Mouse (Mus musculus): Measurements from ENCODE around the gene Rpp14. TPM values are rescaled to one million over a fixed set of nuclear protein-coding genes. Genes with fewer than 3 reads are reported as not detected.
"Not testable (repeated sequence)": the region's sequence is repeated elsewhere in the genome, so short reads cannot be mapped to it uniquely, and the experiment has no call there.

The Rpp14 gene
- polyA plus RNA-seq, 1 experiment from 2014 or later = 46.7 TPM

GRCm38 (mm10) chr14:8117371-8117770 lies 37.2 kb downstream of the Rpp14 start:
- peaks cover 3% of the 10 kb centered on the region; the same call in 1 of the 2 replicates for H3K36me3 ChIP-seq (ENCODE audit: control insufficient read depth, insufficient read depth, low read length)
- 76% methylated on average over 2 of the region's 2 CpGs for WGBS
- no peak overlapping the region for H3K4me2 ChIP-seq (ENCODE audit: low read length)
- H3K27me3 ChIP-seq (ENCODE audit: control insufficient read depth, insufficient read depth, low read depth, low read length) = no peaks in the 10 kb centered on the region
- no peak overlapping the region for H3K4me3 ChIP-seq (ENCODE audit: low read depth, low read length)
- H3K9ac ChIP-seq (ENCODE audit: low read depth, low read length) = no peak overlapping the region
- no peak for ATAC-seq
- no peak overlapping the region for H3K27ac ChIP-seq (ENCODE audit: low read length)
- no peaks in the 10 kb centered on the region for H3K9me3 ChIP-seq (replicated peaks; ENCODE audit: control insufficient read depth, low read length, poor library complexity, severe bottlenecking)
- no peaks in the 10 kb centered on the region for H3K4me1 ChIP-seq (ENCODE audit: control insufficient read depth, insufficient read depth, low read length)

GRCm38 (mm10) chr14:8119454-8119853 lies 39.3 kb downstream of the Rpp14 start:
- Histone ChIP-seq H3K36me3 (ENCODE audit: control insufficient read depth, insufficient read depth, low read length) (peaks cover 9% of the 10 kb centered on the region; the same call in 1 of the 2 replicates), H3K4me3 (ENCODE audit: low read depth, low read length) (no peak overlapping the region), H3K4me1 (ENCODE audit: control insufficient read depth, insufficient read depth, low read length) (no peaks in the 10 kb centered on the region), H3K9ac (ENCODE audit: low read depth, low read length) (no peak overlapping the region), H3K4me2 (ENCODE audit: low read length) (no peak overlapping the region), H3K9me3 (replicated peaks; ENCODE audit: control insufficient read depth, low read length, poor library complexity, severe bottlenecking) (no peaks in the 10 kb centered on the region), H3K27ac (ENCODE audit: low read length) (no peak overlapping the region), H3K27me3 (ENCODE audit: control insufficient read depth, insufficient read depth, low read depth, low read length) (no peaks in the 10 kb centered on the region)
- no peak for ATAC-seq
- 86% methylated on average over 5 of the region's 5 CpGs for WGBS

DNA sequence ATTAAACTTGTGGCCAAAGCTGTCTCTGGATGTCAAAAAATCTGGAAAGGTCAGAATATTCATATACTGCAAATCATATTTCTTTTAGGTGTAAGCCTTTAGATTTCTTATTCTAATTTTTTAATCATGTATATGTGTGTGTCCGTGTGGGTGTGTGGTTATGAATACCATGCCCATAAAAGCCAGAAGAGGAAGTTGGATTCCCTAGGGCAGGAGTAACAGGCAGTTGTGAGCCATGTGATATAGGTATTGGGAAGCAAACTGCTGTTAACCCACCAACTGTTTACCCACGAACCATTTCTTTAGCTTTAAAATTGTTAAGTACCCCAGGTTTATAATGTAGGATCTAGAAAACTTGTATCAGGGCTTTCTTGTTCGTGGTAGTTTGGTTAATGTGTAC lies 39.7 kb downstream of the Rpp14 start:
- Histone ChIP-seq H3K27ac (ENCODE audit: low read length) (no peak overlapping the region), H3K36me3 (ENCODE audit: control insufficient read depth, insufficient read depth, low read length) (peaks cover 9% of the 10 kb centered on the region; the same call in 1 of the 2 replicates), H3K4me1 (ENCODE audit: control insufficient read depth, insufficient read depth, low read length) (no peaks in the 10 kb centered on the region), H3K4me2 (ENCODE audit: low read length) (no peak overlapping the region), H3K27me3 (ENCODE audit: control insufficient read depth, insufficient read depth, low read depth, low read length) (no peaks in the 10 kb centered on the region), H3K9ac (ENCODE audit: low read depth, low read length) (no peak overlapping the region), H3K4me3 (ENCODE audit: low read depth, low read length) (no peak overlapping the region), H3K9me3 (replicated peaks; ENCODE audit: control insufficient read depth, low read length, poor library complexity, severe bottlenecking) (no peaks in the 10 kb centered on the region)
- WGBS = 92% methylated on average over 3 of the region's 3 CpGs
- ATAC-seq = no peak

- Histone ChIP-seq H3K27ac (ENCODE audit: low read length) (no peak overlapping the region), H3K36me3 (ENCODE audit: control insufficient read depth, insufficient read depth, low read length) (peaks cover 12% of the 10 kb centered on the region), H3K4me1 (ENCODE audit: control insufficient read depth, insufficient read depth, low read length) (no peaks in the 10 kb centered on the region), H3K9ac (ENCODE audit: low read depth, low read length) (no peak overlapping the region), H3K4me2 (ENCODE audit: low read length) (no peak overlapping the region), H3K27me3 (ENCODE audit: control insufficient read depth, insufficient read depth, low read depth, low read length) (no peaks in the 10 kb centered on the region), H3K9me3 (replicated peaks; ENCODE audit: control insufficient read depth, low read length, poor library complexity, severe bottlenecking) (no peaks in the 10 kb centered on the region), H3K4me3 (ENCODE audit: low read depth, low read length) (no peak overlapping the region)
- WGBS = 87% methylated on average over 7 of the region's 7 CpGs
- ATAC-seq = no peak
Measured at GRCm38 (mm10) chr14:8123141-8123540, 43.0 kb downstream of the Rpp14 start.

DNA sequence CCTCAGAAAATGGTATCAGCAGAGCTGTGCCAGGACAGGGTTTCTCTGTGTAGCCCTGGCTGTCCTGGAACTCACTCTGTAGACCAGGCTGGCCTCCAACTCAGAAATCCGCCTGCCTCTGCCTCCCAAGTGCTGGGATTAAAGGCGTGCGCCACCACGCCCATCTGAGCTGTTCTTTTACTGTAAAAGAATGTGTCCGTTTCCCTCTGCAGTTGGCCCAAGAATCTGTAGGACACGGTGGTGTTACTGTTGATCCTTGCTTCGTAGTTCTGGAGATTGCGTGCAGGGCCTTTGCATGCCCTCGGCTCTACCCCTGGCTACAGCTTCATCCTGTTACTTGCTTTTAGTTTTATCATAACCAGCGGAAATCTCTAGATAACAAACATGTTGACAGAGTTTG lies 43.4 kb downstream of the Rpp14 start:
- H3K9ac ChIP-seq (ENCODE audit: low read depth, low read length); H3K4me1 ChIP-seq (ENCODE audit: control insufficient read depth, insufficient read depth, low read length); H3K4me2 ChIP-seq (ENCODE audit: low read length); ATAC-seq; H3K4me3 ChIP-seq (ENCODE audit: low read depth, low read length); H3K27me3 ChIP-seq (ENCODE audit: control insufficient read depth, insufficient read depth, low read depth, low read length); H3K9me3 ChIP-seq (replicated peaks; ENCODE audit: control insufficient read depth, low read length, poor library complexity, severe bottlenecking); H3K27ac ChIP-seq (ENCODE audit: low read length): not testable (repeated sequence)
- H3K36me3 ChIP-seq (ENCODE audit: control insufficient read depth, insufficient read depth, low read length) = peaks cover 12% of the 10 kb centered on the region
- 95% methylated on average over 10 of the region's 10 CpGs for WGBS

GRCm38 (mm10) chr14:8124046-8124881 lies 44.1 kb downstream of the Rpp14 start:
- no peak for ATAC-seq
- Histone ChIP-seq H3K9ac (ENCODE audit: low read depth, low read length) (no peak overlapping the region), H3K27me3 (ENCODE audit: control insufficient read depth, insufficient read depth, low read depth, low read length) (no peaks in the 10 kb centered on the region), H3K9me3 (replicated peaks; ENCODE audit: control insufficient read depth, low read length, poor library complexity, severe bottlenecking) (no peaks in the 10 kb centered on the region), H3K4me2 (ENCODE audit: low read length) (no peak overlapping the region), H3K27ac (ENCODE audit: low read length) (no peak overlapping the region), H3K4me3 (ENCODE audit: low read depth, low read length) (no peak overlapping the region), H3K4me1 (ENCODE audit: control insufficient read depth, insufficient read depth, low read length) (no peaks in the 10 kb centered on the region), H3K36me3 (ENCODE audit: control insufficient read depth, insufficient read depth, low read length) (peaks cover 12% of the 10 kb centered on the region)
- WGBS = 88% methylated on average over 7 of the region's 7 CpGs

DNA sequence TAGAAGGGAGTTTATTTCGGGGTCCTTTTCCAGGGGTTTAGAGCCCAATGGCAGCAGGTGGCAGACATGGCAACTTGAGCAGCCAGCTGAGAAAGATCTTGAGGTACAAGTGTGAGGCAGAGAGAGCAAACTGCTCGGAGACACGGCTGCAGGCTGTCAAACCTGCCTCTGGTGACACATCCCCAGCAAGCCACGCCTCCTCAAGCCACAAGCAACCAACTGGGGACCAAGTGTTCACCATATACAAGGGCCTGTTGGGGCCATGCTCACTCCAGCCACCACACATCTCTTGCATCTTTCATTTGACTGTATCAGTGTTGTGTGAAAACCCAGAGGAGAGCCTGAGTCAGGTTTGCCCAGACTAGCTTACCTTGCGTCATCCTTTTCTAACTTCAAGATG lies 47.8 kb downstream of the Rpp14 start:
- Histone ChIP-seq H3K9ac (ENCODE audit: low read depth, low read length) (no peak overlapping the region), H3K4me1 (ENCODE audit: control insufficient read depth, insufficient read depth, low read length) (no peaks in the 10 kb centered on the region), H3K9me3 (replicated peaks; ENCODE audit: control insufficient read depth, low read length, poor library complexity, severe bottlenecking) (no peaks in the 10 kb centered on the region), H3K27ac (ENCODE audit: low read length) (no peak overlapping the region), H3K27me3 (ENCODE audit: control insufficient read depth, insufficient read depth, low read depth, low read length) (no peaks in the 10 kb centered on the region), H3K4me3 (ENCODE audit: low read depth, low read length) (no peak overlapping the region), H3K36me3 (ENCODE audit: control insufficient read depth, insufficient read depth, low read length) (peaks cover 16% of the 10 kb centered on the region), H3K4me2 (ENCODE audit: low read length) (no peak overlapping the region)
- no peak for ATAC-seq
- WGBS = 83% methylated on average over 5 of the region's 5 CpGs

GRCm38 (mm10) chr14:8132789-8133188 lies 52.6 kb downstream of the Rpp14 start:
- Histone ChIP-seq H3K9me3 (replicated peaks; ENCODE audit: control insufficient read depth, low read length, poor library complexity, severe bottlenecking) (no peaks in the 10 kb centered on the region), H3K4me1 (ENCODE audit: control insufficient read depth, insufficient read depth, low read length) (no peaks in the 10 kb centered on the region), H3K9ac (ENCODE audit: low read depth, low read length) (no peak overlapping the region), H3K4me3 (ENCODE audit: low read depth, low read length) (no peak overlapping the region), H3K4me2 (ENCODE audit: low read length) (no peak overlapping the region), H3K36me3 (ENCODE audit: control insufficient read depth, insufficient read depth, low read length) (peaks cover 23% of the 10 kb centered on the region), H3K27me3 (ENCODE audit: control insufficient read depth, insufficient read depth, low read depth, low read length) (no peaks in the 10 kb centered on the region), H3K27ac (ENCODE audit: low read length) (no peak overlapping the region)
- no peak for ATAC-seq
- WGBS = 88% methylated on average over 8 of the region's 8 CpGs

- no peak overlapping the region for H3K4me2 ChIP-seq (ENCODE audit: low read length)
- peaks cover 25% of the 10 kb centered on the region for H3K36me3 ChIP-seq (ENCODE audit: control insufficient read depth, insufficient read depth, low read length)
- no peaks in the 10 kb centered on the region for H3K27me3 ChIP-seq (ENCODE audit: control insufficient read depth, insufficient read depth, low read depth, low read length)
- no peak overlapping the region for H3K9ac ChIP-seq (ENCODE audit: low read depth, low read length)
- H3K9me3 ChIP-seq (replicated peaks; ENCODE audit: control insufficient read depth, low read length, poor library complexity, severe bottlenecking) = no peaks in the 10 kb centered on the region
- WGBS = 66% methylated on average over 2 of the region's 2 CpGs
- no peak overlapping the region for H3K27ac ChIP-seq (ENCODE audit: low read length)
- no peaks in the 10 kb centered on the region for H3K4me1 ChIP-seq (ENCODE audit: control insufficient read depth, insufficient read depth, low read length)
- ATAC-seq = no peak
- no peak overlapping the region for H3K4me3 ChIP-seq (ENCODE audit: low read depth, low read length)
Measured at GRCm38 (mm10) chr14:8134234-8134633, 54.1 kb downstream of the Rpp14 start.
